Mouse (Mus musculus) forebrain, embryonic 16.5 days (tissue): Measurements from ENCODE around the gene Rsph10b. TPM values are rescaled to one million over a fixed set of nuclear protein-coding genes. Genes with fewer than 3 reads are reported as not detected.
A peak's percentile ranks its signal among the peaks of the same experiment; 100 is the strongest.

Experiments used
- ATAC-seq: fragments of 200-750 bp; cut with Nextera tagmentation; 2 replicates; pipeline ENCODE4 v1.8.0; 2017; ENCODE audit warnings: mild to moderate bottlenecking, moderate library complexity
- H3K27ac ChIP-seq: fragments of 300-500 bp; sonication (generic); 2 replicates; pipeline ENCODE4 v1.5.1; 2014; ENCODE audit warnings: low read length, control low read depth
- H3K27me3 ChIP-seq: fragments of 300-500 bp; sonication (generic); replicated peaks from 2 replicates; pipeline ENCODE4 v1.6.1; 2014; ENCODE audit warnings: low read length; ENCODE audit not compliant: control insufficient read depth, insufficient read depth
- H3K36me3 ChIP-seq: fragments of 300-500 bp; sonication (generic); 2 replicates; pipeline ENCODE4 v1.6.1; 2014; ENCODE audit not compliant: control insufficient read depth, insufficient read depth
- H3K4me1 ChIP-seq: fragments of 300-500 bp; sonication (generic); replicated peaks from 2 replicates; pipeline ENCODE4 v1.6.1; 2014; ENCODE audit warnings: low read length; ENCODE audit not compliant: control insufficient read depth, insufficient read depth
- H3K4me2 ChIP-seq: fragments of 300-500 bp; sonication (generic); 2 replicates; pipeline ENCODE4 v1.6.1; 2014; ENCODE audit warnings: mild to moderate bottlenecking, low read length, control low read depth
- H3K4me3 ChIP-seq: fragments of 300-500 bp; sonication (generic); replicated peaks from 2 replicates; pipeline ENCODE4 v1.5.1; 2014; ENCODE audit warnings: mild to moderate bottlenecking, low read length, control low read depth
- H3K9ac ChIP-seq: fragments of 300-500 bp; sonication (generic); replicated peaks from 2 replicates; pipeline ENCODE4 v1.6.1; 2014; ENCODE audit warnings: low read depth, low read length, control low read depth
- H3K9me3 ChIP-seq: fragments of 300-500 bp; sonication (generic); 2 replicates; pipeline ENCODE4 v1.6.1; 2016; ENCODE audit warnings: low read length; ENCODE audit not compliant: control insufficient read depth
- WGBS: fragments of 180-500 bp; shearing (Covaris S2); extraction: QIAGEN DNeasy Blood & Tissue Kit; methylation state at CpG from one replicate; pipeline ENCODE4 v1.1.7; 2014; 5-methylcytosine and 5-hydroxymethylcytosine counted together
- polyA plus RNA-seq: library from polyadenylated mRNA; unstranded; fragments of >200 nt; fragmentation: Nextera tagmentation; extraction: Ambion mirVana; gene quantifications from 2 replicates; pipeline ENCODE4 v1.2.1, GENCODE M21; 2015

Gene Rsph10b
- polyA plus RNA-seq = 2.3 and 4.1 TPM in 2 replicates

- H3K27ac ChIP-seq = no peak within 1 kb of the TSS
- peaks cover 22% of the 10 kb centered on the region for H3K36me3 ChIP-seq
- no peaks in the 10 kb centered on the region for H3K27me3 ChIP-seq
- no peaks in the 10 kb centered on the region for H3K9me3 ChIP-seq
- 0 out of 2 replicates have a peak, but pooled peaks cover 3% of the 10 kb centered on the region for H3K4me1 ChIP-seq
- H3K9ac ChIP-seq = no peak within 1 kb of the TSS
- 8% methylated on average over 8 of the region's 8 CpGs for WGBS
- no peak within 1 kb of the TSS for H3K4me2 ChIP-seq
- H3K4me3 ChIP-seq = 0 out of 2 replicates have a peak within 1 kb of the TSS, but pooled peaks have one; percentile 7
- ATAC-seq = no peak
Observed at GRCm38 (mm10) chr5:143932831-143933230, at the start of gene Rsph10b. Rsph10b (plus strand) TSS chr5:143933035.

GRCm38 (mm10) chr5:143885274-143885673 is 47.6 kb upstream of the Rsph10b start:
- no peak overlapping the region for H3K4me2 ChIP-seq
- peaks cover 55% of the 10 kb centered on the region for H3K36me3 ChIP-seq
- peaks cover 4% of the 10 kb centered on the region; the same call in 1 of the 2 replicates for H3K9me3 ChIP-seq
- no peak overlapping the region for H3K4me3 ChIP-seq
- H3K9ac ChIP-seq = no peak overlapping the region
- no peaks in the 10 kb centered on the region for H3K27me3 ChIP-seq
- 96% methylated on average over 3 of the region's 3 CpGs for WGBS
- no peak for ATAC-seq
- no peaks in the 10 kb centered on the region for H3K4me1 ChIP-seq
- H3K27ac ChIP-seq = no peak overlapping the region

DNA sequence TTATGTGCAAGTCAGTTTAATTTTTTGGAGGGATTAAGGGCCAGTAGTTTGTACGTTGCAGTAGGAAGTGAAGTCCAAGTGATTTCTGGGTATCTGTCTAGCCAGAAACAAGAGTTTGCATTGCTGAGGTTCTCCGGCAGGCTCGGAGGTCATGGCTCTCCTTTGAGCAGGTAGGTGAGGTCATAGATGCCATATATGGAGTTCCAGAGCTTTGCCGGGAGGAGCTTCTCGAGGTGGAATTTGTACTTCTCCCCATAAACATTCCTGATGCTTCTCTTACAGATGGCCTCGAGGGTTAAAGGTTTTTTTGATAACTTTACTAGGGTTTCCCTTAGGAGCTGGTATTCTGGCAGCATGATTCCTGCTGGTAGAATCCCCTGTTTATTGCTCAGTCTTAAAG is 42.1 kb upstream of the Rsph10b start:
- Histone ChIP-seq H3K36me3 (peaks cover 21% of the 10 kb centered on the region), H3K27me3 (no peaks in the 10 kb centered on the region), H3K9me3 (peaks cover 2% of the 10 kb centered on the region; the same call in 1 of the 2 replicates), H3K4me1 (no peaks in the 10 kb centered on the region), H3K4me3 (no peak overlapping the region), H3K9ac (no peak overlapping the region), H3K27ac (no peak overlapping the region), H3K4me2 (no peak overlapping the region)
- WGBS = 92% methylated on average over 6 of the region's 6 CpGs
- ATAC-seq = no peak

- Histone ChIP-seq H3K27ac (no peak overlapping the region), H3K36me3 (0 out of 2 replicates have a peak, but pooled peaks cover 12% of the 10 kb centered on the region), H3K9ac (no peak overlapping the region), H3K27me3 (no peaks in the 10 kb centered on the region), H3K9me3 (no peaks in the 10 kb centered on the region), H3K4me3 (no peak overlapping the region), H3K4me1 (no peaks in the 10 kb centered on the region), H3K4me2 (no peak overlapping the region)
- ATAC-seq = no peak
- 74% methylated on average over 9 of the region's 9 CpGs for WGBS
Observed at GRCm38 (mm10) chr5:143892255-143892886, 40.5 kb upstream of the Rsph10b start.

GRCm38 (mm10) chr5:143893396-143893795 is 39.4 kb upstream of the Rsph10b start:
- 81% methylated on average over 5 of the region's 5 CpGs for WGBS
- Histone ChIP-seq H3K36me3 (peaks cover 15% of the 10 kb centered on the region; the same call in 1 of the 2 replicates), H3K4me2 (no peak overlapping the region)

GRCm38 (mm10) chr5:143897635-143898330 is 35.1 kb upstream of the Rsph10b start, which contains the start of gene Ankrd61:
Ankrd61 (minus strand) TSS chr5:143897685.
- Histone ChIP-seq H3K4me3 (no peak within 1 kb of the TSS), H3K9ac (no peak within 1 kb of the TSS), H3K27ac (no peak within 1 kb of the TSS), H3K4me2 (no peak within 1 kb of the TSS), H3K27me3 (no peaks in the 10 kb centered on the region), H3K9me3 (no peaks in the 10 kb centered on the region), H3K4me1 (no peaks in the 10 kb centered on the region), H3K36me3 (peaks cover 24% of the 10 kb centered on the region)
- no peak for ATAC-seq
- WGBS = 87% methylated on average over 14 of the region's 14 CpGs

More at GRCm38 (mm10) chr5:143893396-143893795, 39.4 kb upstream of the Rsph10b start:
- H3K9me3 ChIP-seq = no peaks in the 10 kb centered on the region
- H3K9ac ChIP-seq = no peak overlapping the region
- no peak overlapping the region for H3K27ac ChIP-seq
- no peaks in the 10 kb centered on the region for H3K27me3 ChIP-seq
- ATAC-seq = no peak
- no peak overlapping the region for H3K4me3 ChIP-seq
- H3K4me1 ChIP-seq = no peaks in the 10 kb centered on the region

- peaks cover 30% of the 10 kb centered on the region for H3K36me3 ChIP-seq
- ATAC-seq = no peak
- H3K4me2 ChIP-seq = no peak overlapping the region
- no peak overlapping the region for H3K27ac ChIP-seq
- no peaks in the 10 kb centered on the region for H3K4me1 ChIP-seq
- H3K9me3 ChIP-seq = no peaks in the 10 kb centered on the region
- 84% methylated on average over 3 of the region's 3 CpGs for WGBS
- no peaks in the 10 kb centered on the region for H3K27me3 ChIP-seq
- no peak overlapping the region for H3K9ac ChIP-seq
- H3K4me3 ChIP-seq = no peak overlapping the region
Observed at GRCm38 (mm10) chr5:143902111-143902510, 30.7 kb upstream of the Rsph10b start.

GRCm38 (mm10) chr5:143903813-143904212 is 29.0 kb upstream of the Rsph10b start:
- Histone ChIP-seq H3K9ac (no peak overlapping the region), H3K4me1 (peaks cover 13% of the 10 kb centered on the region), H3K4me2 (no peak overlapping the region), H3K9me3 (no peaks in the 10 kb centered on the region), H3K4me3 (no peak overlapping the region), H3K36me3 (peaks cover 22% of the 10 kb centered on the region), H3K27me3 (no peaks in the 10 kb centered on the region), H3K27ac (no peak overlapping the region)
- WGBS = 89% methylated on average over 4 of the region's 4 CpGs
- ATAC-seq = no peak

- no peak overlapping the region for H3K27ac ChIP-seq
- H3K36me3 ChIP-seq = peaks cover 16% of the 10 kb centered on the region
- no peak overlapping the region for H3K4me3 ChIP-seq
- no peak overlapping the region for H3K9ac ChIP-seq
- ATAC-seq = no peak
- H3K4me1 ChIP-seq = peaks cover 24% of the 10 kb centered on the region
- H3K27me3 ChIP-seq = no peaks in the 10 kb centered on the region
- no peak overlapping the region for H3K4me2 ChIP-seq
- H3K9me3 ChIP-seq = no peaks in the 10 kb centered on the region
- WGBS = 84% methylated on average over 8 of the region's 8 CpGs
Observed at GRCm38 (mm10) chr5:143906429-143906828, 26.4 kb upstream of the Rsph10b start.
